Mouse (Mus musculus): ENCODE data around the gene Abcf2. TPM values are rescaled to one million over a fixed set of nuclear protein-coding genes. Genes with fewer than 3 reads are reported as not detected.
A peak's percentile ranks its signal among the peaks of the same experiment; 100 is the strongest.

The Abcf2 gene
- polyA plus RNA-seq, 1 experiment, result 48.7 TPM

DNA sequence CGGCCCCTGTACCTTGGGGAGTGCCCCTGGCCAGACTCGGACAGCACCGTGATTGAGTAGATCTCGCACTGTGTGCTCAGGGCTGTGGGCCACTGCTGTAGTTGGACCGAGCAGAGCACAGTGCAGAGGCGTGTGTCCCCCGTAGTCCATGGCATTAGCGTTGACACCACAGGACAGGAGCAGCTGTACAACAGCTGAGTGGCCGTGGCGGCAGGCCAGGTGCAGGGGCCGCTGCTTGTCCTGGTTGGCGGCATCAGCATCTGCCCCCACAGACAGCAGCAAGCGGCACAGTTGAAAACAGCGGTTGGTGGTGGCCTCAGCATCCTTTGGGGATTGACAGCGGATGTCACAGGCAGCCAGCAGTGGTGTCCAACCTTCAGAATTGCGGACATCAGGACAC, 39.6 kb downstream of the Abcf2 start:
- no peak for DNase-seq
- WGBS, result 60% methylated on average over 16 of the region's 16 CpGs
- peaks cover 6% of the 10 kb centered on the region for H3K4me1 ChIP-seq (ENCODE audit: control insufficient read depth, insufficient read depth, low read length)
- no peak for TF ChIP-seq CTCF (IDR thresholded peaks at IDR 0.05; ENCODE audit: insufficient read depth, low read length)
- no peak for TF ChIP-seq POLR2A (IDR thresholded peaks at IDR 0.05; ENCODE audit: borderline replicate concordance, extremely low read depth, low read depth, low read length)
- H3K4me3 ChIP-seq (replicated peaks; ENCODE audit: extremely low read depth, low read depth, low read length), result no peak overlapping the region

DNA sequence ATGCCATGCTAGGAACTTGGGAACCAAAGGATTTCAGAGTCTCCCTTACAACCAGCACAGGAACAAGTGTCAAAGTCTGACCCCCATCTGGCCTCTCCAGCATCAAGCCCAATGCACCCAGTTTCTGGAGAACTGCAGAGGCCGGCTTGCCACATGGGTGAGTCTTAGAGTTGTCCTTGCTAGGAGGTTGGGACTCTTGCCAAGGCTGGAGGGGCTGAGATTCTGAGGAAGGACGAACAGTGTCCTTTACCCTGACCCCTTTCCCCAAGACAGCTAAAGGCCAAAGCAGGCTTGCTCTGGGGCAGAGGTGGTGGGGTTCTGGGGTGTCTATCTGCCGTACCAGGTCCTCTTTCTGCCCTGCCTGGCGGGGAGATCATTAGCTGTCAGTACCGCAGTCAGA, 40.8 kb downstream of the Abcf2 start:
- no peak for TF ChIP-seq CTCF (IDR thresholded peaks at IDR 0.05; ENCODE audit: insufficient read depth, low read length)
- Histone ChIP-seq H3K4me1 (ENCODE audit: control insufficient read depth, insufficient read depth, low read length) (peaks cover 6% of the 10 kb centered on the region), H3K4me3 (replicated peaks; ENCODE audit: extremely low read depth, low read depth, low read length) (no peak overlapping the region)
- 78% methylated on average over 5 of the region's 5 CpGs for WGBS
- no peak for DNase-seq

DNA sequence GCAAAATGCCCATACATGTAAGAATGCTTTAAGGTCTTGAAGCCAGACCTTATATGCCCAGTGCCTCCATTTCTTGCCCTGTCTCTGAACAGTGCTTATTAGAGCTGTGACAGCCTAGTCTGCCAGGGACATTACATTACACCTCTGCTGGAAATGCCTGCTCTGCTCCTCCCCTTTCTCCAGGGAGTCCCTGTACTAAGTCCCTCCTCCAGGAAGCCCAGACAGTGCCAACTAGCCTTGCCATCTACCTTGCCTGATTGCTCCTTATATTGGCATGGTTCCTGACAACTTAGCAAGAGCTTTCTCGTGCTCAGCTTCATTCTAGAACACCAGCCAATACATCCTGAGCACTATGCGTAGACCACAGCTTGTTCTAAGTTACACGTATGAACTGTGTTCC, 41.5 kb downstream of the Abcf2 start:
- peaks cover 3% of the 10 kb centered on the region for H3K4me1 ChIP-seq (ENCODE audit: control insufficient read depth, insufficient read depth, low read length)
- 75% methylated on average over 3 of the region's 3 CpGs for WGBS
- H3K4me3 ChIP-seq (replicated peaks; ENCODE audit: extremely low read depth, low read depth, low read length), result no peak overlapping the region
- DNase-seq, result no peak
- TF ChIP-seq POLR2A (IDR thresholded peaks at IDR 0.05; ENCODE audit: borderline replicate concordance, extremely low read depth, low read depth, low read length) (no peak), CTCF (IDR thresholded peaks at IDR 0.05; ENCODE audit: insufficient read depth, low read length) (no peak)

DNA sequence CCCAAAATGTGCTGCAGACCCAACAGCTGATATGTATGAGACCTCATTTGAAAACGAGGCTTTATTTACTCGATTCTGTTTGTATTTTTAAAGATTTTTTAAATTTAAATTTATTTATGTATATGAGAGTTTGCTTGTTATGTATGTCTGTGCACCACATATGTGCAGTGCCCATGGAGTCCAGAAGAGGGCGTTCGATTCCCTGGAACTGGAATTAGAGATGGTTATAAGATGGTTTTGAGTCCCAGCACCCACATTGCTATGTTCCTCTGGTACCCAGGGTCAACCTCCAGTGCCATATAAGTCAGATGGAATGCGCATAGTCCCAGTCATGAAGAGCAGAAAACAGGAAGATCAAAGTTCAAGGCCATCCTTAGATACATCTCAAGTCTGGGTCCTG, 43.0 kb downstream of the Abcf2 start:
- no peak overlapping the region for H3K4me3 ChIP-seq (replicated peaks; ENCODE audit: extremely low read depth, low read depth, low read length)
- no peaks in the 10 kb centered on the region for H3K4me1 ChIP-seq (ENCODE audit: control insufficient read depth, insufficient read depth, low read length)
- WGBS, result 47% methylated on average over 5 of the region's 5 CpGs
- no peak for DNase-seq
- no peak for TF ChIP-seq POLR2A (IDR thresholded peaks at IDR 0.05; ENCODE audit: borderline replicate concordance, extremely low read depth, low read depth, low read length)

DNA sequence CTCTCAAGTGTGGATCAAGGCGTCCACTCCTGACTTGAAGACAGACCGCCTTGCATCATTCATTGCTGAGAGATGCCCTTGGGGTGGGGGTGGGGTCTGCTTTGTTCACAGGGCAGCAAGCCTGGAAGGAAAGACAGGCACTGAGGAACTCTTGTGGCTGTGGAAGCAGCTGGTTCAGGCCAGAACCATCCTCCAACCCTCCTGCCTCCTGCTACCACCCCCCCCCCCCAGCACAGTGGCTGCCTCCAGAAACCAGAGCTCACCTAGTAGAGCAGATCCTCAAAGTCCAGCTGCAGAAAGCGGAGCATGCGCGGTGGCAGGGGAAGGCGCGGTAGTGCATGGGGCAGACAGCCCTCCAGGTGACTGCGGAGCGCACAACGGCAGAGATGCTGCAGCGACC, 43.9 kb downstream of the Abcf2 start:
- Histone ChIP-seq H3K4me1 (ENCODE audit: control insufficient read depth, insufficient read depth, low read length) (no peaks in the 10 kb centered on the region), H3K4me3 (replicated peaks; ENCODE audit: extremely low read depth, low read depth, low read length) (no peak overlapping the region)
- no peak for DNase-seq
- TF ChIP-seq CTCF (IDR thresholded peaks at IDR 0.05; ENCODE audit: insufficient read depth, low read length) (no peak), POLR2A (IDR thresholded peaks at IDR 0.05; ENCODE audit: borderline replicate concordance, extremely low read depth, low read depth, low read length) (no peak)
- WGBS, result 54% methylated on average over 11 of the region's 11 CpGs

DNA sequence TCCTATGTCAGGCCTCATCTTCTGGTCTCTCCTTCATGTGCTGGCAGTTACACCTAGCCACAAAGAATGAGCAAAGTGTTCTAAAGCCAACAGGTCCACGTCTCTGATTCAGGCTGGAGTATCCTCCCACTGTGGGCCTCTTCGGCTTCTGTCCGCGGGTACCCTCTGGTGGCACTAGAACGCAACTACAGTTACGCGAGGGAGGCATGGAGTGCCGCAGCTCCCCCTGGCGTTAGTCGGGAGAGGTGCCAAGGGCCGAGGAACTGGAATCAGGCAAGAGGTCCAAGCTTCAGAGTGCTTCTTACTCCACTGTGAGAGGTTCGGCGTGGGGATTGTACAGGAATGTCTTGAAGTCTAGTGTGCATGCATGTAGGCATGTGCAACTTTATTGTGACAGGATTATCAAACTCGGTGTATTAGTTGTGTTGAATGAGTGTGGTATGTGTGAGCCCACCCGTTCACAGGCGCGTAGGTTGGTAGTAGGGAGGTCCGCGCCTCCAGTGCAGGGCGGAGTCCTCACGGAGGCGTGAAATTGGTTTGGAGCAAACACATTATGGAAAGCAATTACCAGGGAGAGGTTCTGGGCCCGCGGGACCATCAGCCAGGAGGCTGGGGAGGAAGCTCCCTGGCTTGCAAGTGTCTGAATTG, 47.1 kb downstream of the Abcf2 start:
- WGBS, result 21% methylated on average over 24 of the region's 24 CpGs
- Histone ChIP-seq H3K4me3 (replicated peaks; ENCODE audit: extremely low read depth, low read depth, low read length) (no peak overlapping the region), H3K4me1 (ENCODE audit: control insufficient read depth, insufficient read depth, low read length) (0 out of 2 replicates have a peak, but pooled peaks cover 2% of the 10 kb centered on the region)
- TF ChIP-seq POLR2A (IDR thresholded peaks at IDR 0.05; ENCODE audit: borderline replicate concordance, extremely low read depth, low read depth, low read length) (no peak), CTCF (IDR thresholded peaks at IDR 0.05; ENCODE audit: insufficient read depth, low read length) (peak; percentile 100)
- peak; percentile 91 for DNase-seq

DNA sequence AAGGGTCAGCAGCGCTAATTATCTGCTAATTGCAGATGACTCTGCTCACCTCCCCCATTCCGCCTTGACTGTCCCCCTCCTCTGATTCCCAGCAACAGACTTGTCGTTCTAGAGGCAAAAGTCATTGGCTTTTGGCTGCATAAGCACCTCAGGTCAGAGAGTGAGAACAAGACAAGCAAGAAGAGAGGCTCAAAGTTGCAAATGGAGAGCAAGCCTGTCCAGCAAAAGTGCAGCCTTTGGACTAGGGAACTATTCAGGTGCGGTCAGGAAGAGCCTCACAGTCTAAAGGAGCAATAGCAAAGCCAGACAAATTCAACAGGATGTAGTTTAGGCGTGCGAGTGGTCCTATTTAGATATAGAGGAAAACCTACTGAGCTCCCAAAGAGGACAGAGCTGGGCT, 49.5 kb downstream of the Abcf2 start:
- 19% methylated on average over 6 of the region's 6 CpGs for WGBS
- DNase-seq, result no peak
- H3K4me1 ChIP-seq (ENCODE audit: control insufficient read depth, insufficient read depth, low read length), result 0 out of 2 replicates have a peak, but pooled peaks cover 2% of the 10 kb centered on the region
- no peak overlapping the region for H3K4me3 ChIP-seq (replicated peaks; ENCODE audit: extremely low read depth, low read depth, low read length)
- TF ChIP-seq POLR2A (IDR thresholded peaks at IDR 0.05; ENCODE audit: borderline replicate concordance, extremely low read depth, low read depth, low read length), result no peak
- TF ChIP-seq CTCF (IDR thresholded peaks at IDR 0.05; ENCODE audit: insufficient read depth, low read length), result no peak

DNA sequence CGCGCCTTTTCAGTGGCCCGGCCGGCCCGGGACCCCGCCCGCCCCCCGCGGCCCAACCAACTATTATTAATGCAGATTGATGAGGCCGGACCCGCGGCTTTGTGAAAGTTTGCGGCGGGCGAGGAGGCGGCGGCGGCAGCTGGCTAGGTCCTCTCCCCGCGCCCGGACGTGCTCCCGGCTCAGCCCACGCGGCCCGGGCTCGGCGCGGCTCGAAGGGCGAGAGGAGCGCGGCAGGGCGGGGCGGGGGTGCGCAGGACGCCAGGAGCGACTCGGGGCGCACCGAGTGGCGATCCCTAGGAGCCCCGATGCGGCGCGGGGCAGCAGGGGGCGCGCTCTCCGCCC, 50.4 kb downstream of the Abcf2 start, which contains the start of gene Gbx1:
Gene Gbx1, minus strand, starts transcription at position 314 of the 342 bp plus-strand sequence.
- no peak for DNase-seq
- Histone ChIP-seq H3K4me3 (replicated peaks; ENCODE audit: extremely low read depth, low read depth, low read length) (no peak within 1 kb of the TSS), H3K4me1 (ENCODE audit: control insufficient read depth, insufficient read depth, low read length) (0 out of 2 replicates have a peak, but pooled peaks cover 2% of the 10 kb centered on the region)
- WGBS, result 1% methylated on average over 46 of the region's 49 CpGs
- TF ChIP-seq POLR2A (IDR thresholded peaks at IDR 0.05; ENCODE audit: borderline replicate concordance, extremely low read depth, low read depth, low read length) (no peak), CTCF (IDR thresholded peaks at IDR 0.05; ENCODE audit: insufficient read depth, low read length) (no peak)

DNA sequence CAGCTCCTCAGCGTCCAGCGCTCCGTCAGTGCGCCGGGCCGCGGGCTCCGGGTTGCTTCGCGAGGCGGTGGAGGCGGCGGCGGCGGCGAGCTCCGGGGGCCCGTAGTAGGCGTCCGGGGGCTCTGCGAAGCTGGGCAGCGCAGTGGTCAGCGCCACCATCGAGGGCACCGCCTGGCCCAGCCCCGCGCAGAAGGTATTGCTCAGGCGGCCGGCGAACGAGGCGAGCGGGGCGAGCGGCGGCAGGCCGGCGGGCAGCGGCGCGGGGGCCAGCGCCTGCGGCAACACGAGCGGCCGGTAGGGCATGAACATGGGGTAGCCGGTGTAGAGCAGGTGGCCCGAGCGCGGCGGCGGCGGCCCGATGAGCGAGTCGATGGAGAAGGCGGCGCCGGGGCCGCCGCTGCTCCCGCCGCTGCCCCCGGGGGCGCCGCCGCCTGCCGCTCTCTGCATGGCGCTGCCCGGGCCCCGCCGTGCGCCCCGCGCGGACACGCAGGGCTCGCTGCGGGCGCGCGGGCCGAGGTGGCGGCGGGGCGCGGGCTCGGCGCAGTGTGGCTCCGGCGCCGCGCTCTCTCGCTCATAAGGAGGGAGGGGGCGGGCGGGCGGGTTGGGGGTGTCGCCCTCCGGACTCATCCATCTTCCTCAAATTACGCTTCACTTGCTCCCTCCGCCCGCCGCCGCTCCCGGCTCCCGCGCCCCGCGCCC, 50.9 kb downstream of the Abcf2 start:
- TF ChIP-seq CTCF (IDR thresholded peaks at IDR 0.05; ENCODE audit: insufficient read depth, low read length), result no peak
- no peak for TF ChIP-seq POLR2A (IDR thresholded peaks at IDR 0.05; ENCODE audit: borderline replicate concordance, extremely low read depth, low read depth, low read length)
- under 1% methylated on average over 77 of the region's 109 CpGs for WGBS
- Histone ChIP-seq H3K4me3 (replicated peaks; ENCODE audit: extremely low read depth, low read depth, low read length) (no peak overlapping the region), H3K4me1 (ENCODE audit: control insufficient read depth, insufficient read depth, low read length) (0 out of 2 replicates have a peak, but pooled peaks cover 2% of the 10 kb centered on the region)
- no peak for DNase-seq

All from lung, adult 2 months (tissue).